Mouse (Mus musculus): ENCODE measurements around the gene Tor1aip2. TPM values are rescaled to one million over a fixed set of nuclear protein-coding genes. Genes with fewer than 3 reads are reported as not detected.

Gene Tor1aip2
- total and polyA plus RNA-seq, 3 experiments, result 28.7 to 69.5 (median 62.8) TPM

DNA sequence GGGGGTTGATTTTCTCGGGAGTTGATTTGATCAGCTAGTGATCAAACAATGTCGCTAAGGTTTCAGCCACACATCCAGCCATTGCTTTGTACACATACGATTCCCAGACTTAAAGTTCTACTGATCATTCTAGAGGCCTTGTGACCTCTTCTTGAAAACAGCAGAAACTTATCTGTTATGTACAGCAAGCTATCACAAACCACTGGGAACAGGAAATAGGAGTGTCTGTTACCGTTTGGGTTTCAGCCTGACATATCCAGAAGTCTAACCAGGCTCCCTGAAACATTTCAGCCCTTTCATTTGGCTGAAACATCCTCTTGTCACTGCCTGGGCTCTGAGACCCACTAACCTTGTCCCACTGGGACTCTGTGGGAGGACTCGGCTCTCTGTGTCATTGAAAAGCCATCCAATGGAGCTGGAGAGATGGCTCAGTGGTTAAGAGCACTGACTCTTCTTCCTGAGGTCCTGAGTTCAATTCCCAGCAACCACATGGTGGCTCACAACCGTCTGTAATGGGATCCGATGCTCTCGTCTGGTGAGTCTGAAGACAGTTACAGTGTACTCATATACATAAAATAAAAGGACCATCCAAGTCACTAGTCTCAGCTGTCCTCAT lies 78.8 kb downstream of the Tor1aip2 start:
- TF ChIP-seq JUN (IDR thresholded peaks at IDR 0.05; ENCODE audit: insufficient read depth, low read depth, low read length) (no peak), MAZ (IDR thresholded peaks at IDR 0.05; ENCODE audit: low read depth, low read length) (no peak), POLR2A (IDR thresholded peaks at IDR 0.05; ENCODE audit: low read depth, low read length) (no peak), ZMIZ1 (IDR thresholded peaks at IDR 0.05; ENCODE audit: low read depth, low read length) (no peak), ZNF384 (IDR thresholded peaks at IDR 0.05; ENCODE audit: low read depth, low read length) (no peak), CHD2 (IDR thresholded peaks at IDR 0.05; ENCODE audit: low read length) (no peak), ELF1 (IDR thresholded peaks at IDR 0.05; ENCODE audit: low read depth, low read length) (no peak), USF1 (IDR thresholded peaks at IDR 0.05; ENCODE audit: low read depth, low read length) (no peak)

DNA sequence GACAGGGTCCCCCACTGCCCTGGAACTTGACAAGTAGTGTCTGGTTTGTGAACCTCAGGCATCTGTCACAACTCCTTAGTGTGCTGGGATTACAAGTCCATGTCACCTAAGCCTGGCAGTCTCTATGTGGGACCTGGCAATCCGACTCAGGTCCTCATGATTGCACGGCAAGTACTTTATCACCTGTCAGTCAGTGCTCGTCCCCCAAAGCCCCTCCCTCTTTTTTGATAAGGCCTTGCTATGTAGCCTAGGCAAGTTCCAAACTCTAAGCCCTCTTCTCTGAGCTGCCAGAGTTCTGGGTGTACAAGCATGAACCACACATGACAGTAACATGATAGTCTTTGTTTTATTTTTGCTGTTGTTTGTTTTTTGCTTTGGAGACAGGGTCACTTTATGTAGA lies 81.6 kb downstream of the Tor1aip2 start:
- in situ Hi-C loops (cut with MboI; ENCODE audit: low pct_ligation_motif_present, low pct_unique_long_range_greater_than_20kb, low sequenced_read_pairs), result no loop called here
- Histone ChIP-seq H3K4me2 (ENCODE audit: insufficient read depth, low read depth, poor library complexity, severe bottlenecking) (no peak overlapping the region), H3K9me3 (replicated peaks; ENCODE audit: low read length) (no peaks in the 10 kb centered on the region), H3K79me2 (replicated peaks; ENCODE audit: control insufficient read depth, extremely low read depth, insufficient read depth, poor library complexity, severe bottlenecking) (no peaks in the 10 kb centered on the region), H3K4me1 (ENCODE audit: control insufficient read depth in 1 of 2, insufficient read depth in 2 of 2) (no peaks in the 10 kb centered on the region), H3K9ac (ENCODE audit: insufficient read depth, low read depth) (no peak overlapping the region), H3K36me3 (replicated peaks in 1 of 2; ENCODE audit: control insufficient read depth in 1 of 2, insufficient read depth in 1 of 2, low read length in 1 of 2) (no peaks in the 10 kb centered on the region), H3K27ac (ENCODE audit: insufficient read depth, low read depth) (no peak overlapping the region), H3K4me3 (replicated peaks in 1 of 3; ENCODE audit: low read depth in 2 of 3, low read length in 2 of 3, poor library complexity in 1 of 3) (no peak overlapping the region), H3K27me3 (replicated peaks) (peaks cover 2% of the 10 kb centered on the region)
- TF ChIP-seq MAFK (IDR thresholded peaks at IDR 0.05; ENCODE audit: insufficient replicate concordance, low read length) (no peak), ZMIZ1 (IDR thresholded peaks at IDR 0.05; ENCODE audit: low read depth, low read length) (no peak), ETS1 (conservative IDR thresholded peaks at IDR 0.05; ENCODE audit: low read depth, low read length) (no peak), SIN3A (IDR thresholded peaks at IDR 0.05; ENCODE audit: low read length) (no peak), USF1 (IDR thresholded peaks at IDR 0.05; ENCODE audit: low read depth, low read length) (no peak), RCOR1 (conservative IDR thresholded peaks at IDR 0.05; ENCODE audit: low read depth, low read length) (no peak)
- no peak for DNase-seq (ENCODE audit: extremely low read depth)
- dilution Hi-C loops (cut with MboI; ENCODE audit: extremely low pct_ligation_motif_present, extremely low pct_unique_long_range_greater_than_20kb, low sequenced_read_pairs), result no loop called here

More for the DNA sequence above, 78.8 kb downstream of the Tor1aip2 start:
- DNase-seq (ENCODE audit: extremely low read depth), result no peak
- Histone ChIP-seq H3K9me3 (replicated peaks; ENCODE audit: low read length) (no peaks in the 10 kb centered on the region), H3K27ac (ENCODE audit: insufficient read depth, low read depth) (no peak overlapping the region), H3K27me3 (replicated peaks) (peaks cover 2% of the 10 kb centered on the region), H3K4me3 (replicated peaks in 1 of 3; ENCODE audit: low read depth in 2 of 3, low read length in 2 of 3, poor library complexity in 1 of 3) (no peak overlapping the region), H3K4me2 (ENCODE audit: insufficient read depth, low read depth, poor library complexity, severe bottlenecking) (no peak overlapping the region), H3K79me2 (replicated peaks; ENCODE audit: control insufficient read depth, extremely low read depth, insufficient read depth, poor library complexity, severe bottlenecking) (no peaks in the 10 kb centered on the region), H3K9ac (ENCODE audit: insufficient read depth, low read depth) (no peak overlapping the region), H3K36me3 (replicated peaks in 1 of 2; ENCODE audit: control insufficient read depth in 1 of 2, insufficient read depth in 1 of 2, low read length in 1 of 2) (no peaks in the 10 kb centered on the region), H3K4me1 (ENCODE audit: control insufficient read depth in 1 of 2, insufficient read depth in 2 of 2) (no peaks in the 10 kb centered on the region)
- dilution Hi-C loops (cut with MboI; ENCODE audit: extremely low pct_ligation_motif_present, extremely low pct_unique_long_range_greater_than_20kb, low sequenced_read_pairs), result no loop called here
- in situ Hi-C loops (cut with MboI; ENCODE audit: low pct_ligation_motif_present, low pct_unique_long_range_greater_than_20kb, low sequenced_read_pairs), result no loop called here

Other genes starting within 250 kb of the Tor1aip2 start
- gene Qsox1, start 222.5 kb upstream of the Tor1aip2 start, total RNA-seq (2012; rRNA removed), result 11.9 and 13.7 TPM in 2 replicates
- 7.9 and 8.6 TPM in 2 replicates for gene Qsox1, start 222.5 kb upstream of the Tor1aip2 start, total RNA-seq (2014; rRNA removed)
- gene Qsox1, start 222.5 kb upstream of the Tor1aip2 start, polyA plus RNA-seq (2012; ENCODE audit: insufficient read length, low read depth), result 11.6 and 12.5 TPM in 2 replicates
- 5.3 and 6.8 TPM in 2 replicates for gene Cep350, start 62.1 kb upstream of the Tor1aip2 start, total RNA-seq (2012; rRNA removed)
- gene Cep350, start 62.1 kb upstream of the Tor1aip2 start, total RNA-seq (2014; rRNA removed), result 3.5 and 3.6 TPM in 2 replicates
- gene Cep350, start 62.1 kb upstream of the Tor1aip2 start, polyA plus RNA-seq (2012; ENCODE audit: insufficient read length, low read depth), result 8.3 and 8.5 TPM in 2 replicates
- gene Tor1aip1, start 1.1 kb downstream of the Tor1aip2 start, total RNA-seq (2012; rRNA removed), result 19.1 and 26.3 TPM in 2 replicates
- gene Tor1aip1, start 1.1 kb downstream of the Tor1aip2 start, total RNA-seq (2014; rRNA removed), result 37.9 and 44.1 TPM in 2 replicates
- gene Tor1aip1, start 1.1 kb downstream of the Tor1aip2 start, polyA plus RNA-seq (2012; ENCODE audit: insufficient read length, low read depth), result 39.3 and 39.8 TPM in 2 replicates
- gene Fam163a, start 169.6 kb downstream of the Tor1aip2 start, total RNA-seq (2012; rRNA removed), result not detected in 2 replicates
- not detected in 2 replicates for gene Fam163a, start 169.6 kb downstream of the Tor1aip2 start, total RNA-seq (2014; rRNA removed)
- not detected in 2 replicates for gene Fam163a, start 169.6 kb downstream of the Tor1aip2 start, polyA plus RNA-seq (2012; ENCODE audit: insufficient read length, low read depth)